Mouse (Mus musculus): ENCODE data around the gene Kdm1b. TPM values are rescaled to one million over a fixed set of nuclear protein-coding genes. Genes with fewer than 3 reads are reported as not detected.

Kdm1b gene
- total and polyA plus RNA-seq, 2 experiments from 2014 or later, result 13.9 to 27.2 TPM

DNA sequence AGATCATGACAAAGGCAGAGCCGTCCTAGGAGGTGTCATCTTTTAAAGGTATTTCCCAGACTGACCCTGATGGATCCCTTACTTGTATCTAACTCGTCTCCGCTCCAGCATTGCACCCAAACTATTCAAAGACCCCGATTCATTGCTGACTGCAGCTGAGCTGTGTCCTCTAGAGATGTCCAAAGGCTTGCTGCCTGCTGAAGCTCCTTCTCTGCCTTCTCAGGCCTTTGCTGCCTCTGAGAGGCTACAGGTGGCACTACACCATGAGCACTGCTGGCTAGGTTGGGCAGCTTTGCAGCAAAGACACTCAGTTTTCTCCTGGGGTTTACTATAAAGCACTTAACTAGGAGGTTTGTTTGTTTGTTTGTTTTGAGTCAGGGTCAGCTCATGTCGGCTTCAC lies 26.0 kb upstream of the Kdm1b start:
- peak; percentile 75 for DNase-seq
- Histone ChIP-seq H3K9ac (no peak overlapping the region), H3K4me2 (ENCODE audit: low read depth) (no peak overlapping the region), H3K27ac (ENCODE audit: low read depth, low read length) (no peak overlapping the region), H3K9me3 (ENCODE audit: low read length) (no peaks in the 10 kb centered on the region), H3K36me3 (ENCODE audit: insufficient read depth) (no peaks in the 10 kb centered on the region), H3K4me3 (ENCODE audit: low read depth, low read length) (no peak overlapping the region), H3K27me3 (ENCODE audit: insufficient read depth, low read length) (no peaks in the 10 kb centered on the region), H3K4me1 (ENCODE audit: insufficient read depth) (no peaks in the 10 kb centered on the region)
- ATAC-seq, result peak; percentile 74
- 41% methylated on average over 5 of the region's 5 CpGs for WGBS
- peak; percentile 93 for TF ChIP-seq CTCF (IDR thresholded peaks at IDR 0.05; ENCODE audit: low read depth)

GRCm38 (mm10) chr13:47019774-47020173 lies 23.5 kb upstream of the Kdm1b start:
- 87% methylated on average over 7 of the region's 7 CpGs for WGBS
- ATAC-seq (no peak), DNase-seq (no peak)
- Histone ChIP-seq H3K9ac (no peak overlapping the region), H3K27me3 (ENCODE audit: insufficient read depth, low read length) (no peaks in the 10 kb centered on the region), H3K4me2 (ENCODE audit: low read depth) (no peak overlapping the region), H3K36me3 (ENCODE audit: insufficient read depth) (no peaks in the 10 kb centered on the region), H3K4me1 (ENCODE audit: insufficient read depth) (no peaks in the 10 kb centered on the region), H3K27ac (ENCODE audit: low read depth, low read length) (no peak overlapping the region), H3K4me3 (ENCODE audit: low read depth, low read length) (no peak overlapping the region), H3K9me3 (ENCODE audit: low read length) (no peaks in the 10 kb centered on the region)
- no peak for TF ChIP-seq CTCF (IDR thresholded peaks at IDR 0.05; ENCODE audit: low read depth)

- Histone ChIP-seq H3K4me1 (ENCODE audit: insufficient read depth) (no peaks in the 10 kb centered on the region), H3K9ac (no peak overlapping the region), H3K27ac (ENCODE audit: low read depth, low read length) (no peak overlapping the region), H3K4me3 (ENCODE audit: low read depth, low read length) (no peak overlapping the region), H3K9me3 (ENCODE audit: low read length) (no peaks in the 10 kb centered on the region), H3K36me3 (ENCODE audit: insufficient read depth) (no peaks in the 10 kb centered on the region), H3K27me3 (ENCODE audit: insufficient read depth, low read length) (no peaks in the 10 kb centered on the region), H3K4me2 (ENCODE audit: low read depth) (no peak overlapping the region)
- no peak for TF ChIP-seq CTCF (IDR thresholded peaks at IDR 0.05; ENCODE audit: low read depth)
- ATAC-seq, result no peak
- DNase-seq, result no peak
- 82% methylated on average over 7 of the region's 7 CpGs for WGBS
Observed at GRCm38 (mm10) chr13:47020798-47021197, 22.5 kb upstream of the Kdm1b start.

- Histone ChIP-seq H3K27ac (ENCODE audit: low read depth, low read length) (no peak overlapping the region), H3K9ac (no peak overlapping the region), H3K4me1 (ENCODE audit: insufficient read depth) (no peaks in the 10 kb centered on the region), H3K36me3 (ENCODE audit: insufficient read depth) (no peaks in the 10 kb centered on the region), H3K9me3 (ENCODE audit: low read length) (no peaks in the 10 kb centered on the region), H3K27me3 (ENCODE audit: insufficient read depth, low read length) (no peaks in the 10 kb centered on the region), H3K4me3 (ENCODE audit: low read depth, low read length) (no peak overlapping the region), H3K4me2 (ENCODE audit: low read depth) (no peak overlapping the region)
- WGBS, result 92% methylated on average over 17 of the region's 17 CpGs
- ATAC-seq (no peak), DNase-seq (no peak)
- no peak for TF ChIP-seq CTCF (IDR thresholded peaks at IDR 0.05; ENCODE audit: low read depth)
Observed at GRCm38 (mm10) chr13:47030376-47031107, 12.8 kb upstream of the Kdm1b start.

- no peaks in the 10 kb centered on the region for H3K36me3 ChIP-seq (ENCODE audit: insufficient read depth)
- DNase-seq, result no peak
- 89% methylated on average over 4 of the region's 4 CpGs for WGBS
Observed at GRCm38 (mm10) chr13:47033602-47034001, 9.7 kb upstream of the Kdm1b start.

GRCm38 (mm10) chr13:47037946-47038345 lies 5.4 kb upstream of the Kdm1b start:
- Histone ChIP-seq H3K9ac (no peak overlapping the region), H3K4me3 (ENCODE audit: low read depth, low read length) (no peak overlapping the region), H3K4me2 (ENCODE audit: low read depth) (no peak overlapping the region), H3K27ac (ENCODE audit: low read depth, low read length) (no peak overlapping the region), H3K36me3 (ENCODE audit: insufficient read depth) (no peaks in the 10 kb centered on the region), H3K9me3 (ENCODE audit: low read length) (no peaks in the 10 kb centered on the region), H3K4me1 (ENCODE audit: insufficient read depth) (no peaks in the 10 kb centered on the region), H3K27me3 (ENCODE audit: insufficient read depth, low read length) (no peaks in the 10 kb centered on the region)
- WGBS, result 78% methylated on average over 6 of the region's 6 CpGs
- ATAC-seq (no peak), DNase-seq (no peak)
- no peak for TF ChIP-seq CTCF (IDR thresholded peaks at IDR 0.05; ENCODE audit: low read depth)

More at GRCm38 (mm10) chr13:47033602-47034001, 9.7 kb upstream of the Kdm1b start:
- no peak overlapping the region for H3K4me3 ChIP-seq (ENCODE audit: low read depth, low read length)
- H3K4me1 ChIP-seq (ENCODE audit: insufficient read depth), result no peaks in the 10 kb centered on the region
- no peaks in the 10 kb centered on the region for H3K27me3 ChIP-seq (ENCODE audit: insufficient read depth, low read length)
- ATAC-seq, result no peak
- no peak overlapping the region for H3K9ac ChIP-seq
- H3K4me2 ChIP-seq (ENCODE audit: low read depth), result no peak overlapping the region
- TF ChIP-seq CTCF (IDR thresholded peaks at IDR 0.05; ENCODE audit: low read depth), result no peak
- H3K27ac ChIP-seq (ENCODE audit: low read depth, low read length), result no peak overlapping the region
- H3K9me3 ChIP-seq (ENCODE audit: low read length), result no peaks in the 10 kb centered on the region

DNA sequence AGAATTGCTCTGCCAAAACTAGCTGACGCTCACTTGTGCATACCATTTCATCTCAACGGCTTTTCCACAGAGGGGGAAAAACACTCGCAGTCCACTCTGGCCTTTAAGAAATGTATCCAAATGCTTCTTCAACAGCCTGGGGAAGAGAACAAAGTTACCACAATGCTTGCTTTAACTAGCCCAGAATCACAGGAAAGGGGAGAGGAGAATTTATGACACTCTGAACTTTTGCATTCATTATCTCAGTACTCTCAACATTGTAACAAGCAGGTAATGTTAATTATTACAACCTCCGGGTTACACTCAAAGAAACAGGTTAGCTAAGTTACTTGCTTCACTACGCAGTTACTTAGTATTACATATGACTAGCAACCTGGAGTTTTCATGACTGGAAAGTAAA lies 3.2 kb upstream of the Kdm1b start:
- no peak overlapping the region for H3K4me3 ChIP-seq (ENCODE audit: low read depth, low read length)
- WGBS, result 87% methylated on average over 5 of the region's 5 CpGs
- H3K4me1 ChIP-seq (ENCODE audit: insufficient read depth), result peaks cover 10% of the 10 kb centered on the region; the same call in 1 of the 2 replicates
- no peak overlapping the region for H3K9ac ChIP-seq
- no peak for TF ChIP-seq CTCF (IDR thresholded peaks at IDR 0.05; ENCODE audit: low read depth)
- no peaks in the 10 kb centered on the region for H3K27me3 ChIP-seq (ENCODE audit: insufficient read depth, low read length)
- no peak overlapping the region for H3K4me2 ChIP-seq (ENCODE audit: low read depth)
- H3K36me3 ChIP-seq (ENCODE audit: insufficient read depth), result no peaks in the 10 kb centered on the region
- H3K27ac ChIP-seq (ENCODE audit: low read depth, low read length), result no peak overlapping the region
- no peak for ATAC-seq
- H3K9me3 ChIP-seq (ENCODE audit: low read length), result no peaks in the 10 kb centered on the region
- no peak for DNase-seq

Data from forebrain, postnatal 0 days (tissue).